Mouse (Mus musculus): Measurements from ENCODE around the gene Lhx4.
A peak's percentile ranks its signal among the peaks of the same experiment; 100 is the strongest.

Gene Lhx4

GRCm38 (mm10) chr1:155751484-155752255 is at the start of gene Lhx4:
Gene Lhx4, minus strand, starts transcription at chr1:155751684.
- no peak for DNase-seq (ENCODE audit: low read depth, low spot score)

- DNase-seq (ENCODE audit: low read depth, low spot score): no peak
These were observed 46.5 kb upstream of the Lhx4 start for GRCm38 (mm10) chr1:155798000-155798399.

GRCm38 (mm10) chr1:155797425-155797824 is 45.9 kb upstream of the Lhx4 start:
- peak; percentile 65 for DNase-seq (ENCODE audit: low read depth, low spot score)

- no peak for DNase-seq (ENCODE audit: low read depth, low spot score)
These were observed 45.4 kb upstream of the Lhx4 start for GRCm38 (mm10) chr1:155796757-155797405.

- DNase-seq (ENCODE audit: low read depth, low spot score): no peak
These were observed 44.3 kb upstream of the Lhx4 start for GRCm38 (mm10) chr1:155795791-155796233.

GRCm38 (mm10) chr1:155794855-155795254 is 43.4 kb upstream of the Lhx4 start:
- DNase-seq (ENCODE audit: low read depth, low spot score): no peak

- DNase-seq (ENCODE audit: low read depth, low spot score): no peak
These were observed 40.4 kb upstream of the Lhx4 start for GRCm38 (mm10) chr1:155791919-155792318.

GRCm38 (mm10) chr1:155790111-155790974 is 38.9 kb upstream of the Lhx4 start:
- peak; percentile 84 for DNase-seq (ENCODE audit: low read depth, low spot score)

- DNase-seq (ENCODE audit: low read depth, low spot score): peak; percentile 25
These were observed 34.4 kb upstream of the Lhx4 start for GRCm38 (mm10) chr1:155785886-155786285.

- peak; percentile 70 for DNase-seq (ENCODE audit: low read depth, low spot score)
These were observed 33.1 kb upstream of the Lhx4 start for GRCm38 (mm10) chr1:155784343-155785205.

GRCm38 (mm10) chr1:155782382-155782781 is 30.9 kb upstream of the Lhx4 start:
- no peak for DNase-seq (ENCODE audit: low read depth, low spot score)

- no peak for DNase-seq (ENCODE audit: low read depth, low spot score)
These were observed 26.4 kb upstream of the Lhx4 start for GRCm38 (mm10) chr1:155777641-155778625.

- DNase-seq (ENCODE audit: low read depth, low spot score): no peak
These were observed 7.7 kb upstream of the Lhx4 start for GRCm38 (mm10) chr1:155759167-155759566.

GRCm38 (mm10) chr1:155758711-155759110 is 7.2 kb upstream of the Lhx4 start:
- DNase-seq (ENCODE audit: low read depth, low spot score): no peak

GRCm38 (mm10) chr1:155757621-155758020 is 6.1 kb upstream of the Lhx4 start:
- DNase-seq (ENCODE audit: low read depth, low spot score): no peak

GRCm38 (mm10) chr1:155753411-155753810 is 1.9 kb upstream of the Lhx4 start:
- DNase-seq (ENCODE audit: low read depth, low spot score): no peak

GRCm38 (mm10) chr1:155750517-155751178 is 836 bp downstream of the Lhx4 start:
- DNase-seq (ENCODE audit: low read depth, low spot score): no peak

- DNase-seq (ENCODE audit: low read depth, low spot score): no peak
These were observed 3.6 kb downstream of the Lhx4 start for GRCm38 (mm10) chr1:155747911-155748310.

GRCm38 (mm10) chr1:155747011-155747410 is 4.5 kb downstream of the Lhx4 start:
- DNase-seq (ENCODE audit: low read depth, low spot score): no peak

Data from brain, adult 2 months (tissue).